Mouse (Mus musculus) MEL (cell line): ENCODE data around the gene Hnrnph1. TPM values are rescaled to one million over a fixed set of nuclear protein-coding genes. Genes with fewer than 3 reads are reported as not detected.

ENCODE experiments used
- DNase-seq: peaks from one replicate; pipeline ENCODE4 v3.0.0; 2011; ENCODE audit warnings: low read depth, low spot score
- H3K27ac ChIP-seq: 2 replicates; pipeline ENCODE4 v1.5.1; 2012; ENCODE audit warnings: low read depth, mild to moderate bottlenecking, control low read depth, low read length, moderate library complexity; ENCODE audit not compliant: control insufficient read depth
- H3K27me3 ChIP-seq, 2 experiments: fragments of 150-350 bp in 1 of 2; sonication (generic) in 1 of 2; 2 replicates each; pipeline ENCODE4 v1.6.1; 2012; ENCODE audit warnings: low read length in 2 of 2, mild to moderate bottlenecking in 2 of 2, improper control_type of control experiment in 1 of 2, moderate library complexity in 1 of 2; ENCODE audit not compliant: insufficient read depth in 2 of 2, control insufficient read depth in 1 of 2
- H3K36me3 ChIP-seq, 2 experiments: 2 replicates each; pipeline ENCODE4 v1.6.1; 2012 to 2014; ENCODE audit warnings: low read length in 2 of 2, improper control_type of control experiment in 1 of 2, inconsistent platforms in 1 of 2, mild to moderate bottlenecking in 1 of 2; ENCODE audit not compliant: insufficient read depth in 2 of 2, control insufficient read depth in 1 of 2
- H3K4me1 ChIP-seq, 2 experiments: fragments of 150-350 bp in 1 of 2; sonication (generic) in 1 of 2; 2 replicates each; pipeline ENCODE4 v1.6.1; 2012; ENCODE audit warnings: low read length in 2 of 2, improper control_type of control experiment in 1 of 2, mild to moderate bottlenecking in 1 of 2; ENCODE audit not compliant: insufficient read depth in 2 of 2, control insufficient read depth in 1 of 2
- H3K4me3 ChIP-seq, 2 experiments: fragments of 150-350 bp in 1 of 2; sonication (generic) in 1 of 2; 2 replicates each; pipeline ENCODE4 v1.5.1; 2012; ENCODE audit warnings: low read depth in 2 of 2, low read length in 2 of 2, mild to moderate bottlenecking in 2 of 2, moderate library complexity in 2 of 2, control low read depth in 1 of 2, improper control_type of control experiment in 1 of 2; ENCODE audit not compliant: control insufficient read depth in 1 of 2, insufficient read depth in 1 of 2
- H3K79me2 ChIP-seq: 2 replicates; pipeline ENCODE4 v1.6.1; 2012; ENCODE audit warnings: mild to moderate bottlenecking, low read length, moderate library complexity; ENCODE audit not compliant: control insufficient read depth, poor library complexity, insufficient read depth
- H3K9ac ChIP-seq: 2 replicates; pipeline ENCODE4 v1.6.1; 2012; ENCODE audit warnings: low read depth, mild to moderate bottlenecking, control low read depth, low read length, moderate library complexity; ENCODE audit not compliant: control insufficient read depth, poor library complexity, severe bottlenecking
- H3K9me3 ChIP-seq: fragments of 150-350 bp; sonication (generic); replicated peaks from 2 replicates; pipeline ENCODE4 v1.6.1; 2012; ENCODE audit warnings: mild to moderate bottlenecking, low read length, improper control_type of control experiment, moderate library complexity; ENCODE audit not compliant: insufficient read depth
- BHLHE40 ChIP-seq: IDR thresholded peaks from 2 replicates; pipeline ENCODE4 v1.6.1; 2012; ENCODE audit warnings: low read depth, mild to moderate bottlenecking, inconsistent platforms, low read length, improper control_type of control experiment, borderline replicate concordance
- CHD1 ChIP-seq: IDR thresholded peaks from 2 replicates; pipeline ENCODE4 v1.6.1; 2012; ENCODE audit warnings: low read depth, mild to moderate bottlenecking, inconsistent platforms, low read length, improper control_type of control experiment
- CTCF ChIP-seq, 3 experiments: IDR thresholded peaks in 2 of 3; conservative IDR thresholded peaks in 1 of 3; 2 replicates each; pipeline ENCODE4 v1.5.1; 2011 to 2012; ENCODE audit warnings: low read length in 3 of 3, low read depth in 2 of 3, mild to moderate bottlenecking in 2 of 3, improper control_type of control experiment in 1 of 3, inconsistent platforms in 1 of 3, mixed read lengths in 1 of 3, moderate library complexity in 1 of 3; ENCODE audit not compliant: control insufficient read depth in 1 of 3, insufficient read depth in 1 of 3, poor library complexity in 1 of 3, severe bottlenecking in 1 of 3
- E2F4 ChIP-seq: IDR thresholded peaks from 2 replicates; pipeline ENCODE4 v1.6.1; 2011; ENCODE audit warnings: low read depth, low read length, improper control_type of control experiment, borderline replicate concordance
- ELF1 ChIP-seq: IDR thresholded peaks from 2 replicates; pipeline ENCODE4 v1.6.1; 2014; ENCODE audit warnings: low read depth, mild to moderate bottlenecking, inconsistent platforms, low read length, improper control_type of control experiment, moderate library complexity
- GABPA ChIP-seq: IDR thresholded peaks from 2 replicates; pipeline ENCODE4 v1.6.1; 2012; ENCODE audit warnings: low read depth, mild to moderate bottlenecking, inconsistent platforms, low read length, improper control_type of control experiment, moderate library complexity
- GATA1 ChIP-seq: IDR thresholded peaks from 2 replicates; pipeline ENCODE4 v1.6.1; 2011; ENCODE audit warnings: low read depth, low read length, improper control_type of control experiment
- HCFC1 ChIP-seq: IDR thresholded peaks from 2 replicates; pipeline ENCODE4 v1.6.1; 2012; ENCODE audit warnings: low read depth, mild to moderate bottlenecking, inconsistent platforms, low read length, improper control_type of control experiment, moderate library complexity
- KAT2A ChIP-seq: conservative IDR thresholded peaks from 2 replicates; pipeline ENCODE4 v1.6.1; 2012; ENCODE audit warnings: low read depth, low read length, improper control_type of control experiment, inconsistent platforms
- MAZ ChIP-seq: IDR thresholded peaks from 2 replicates; pipeline ENCODE4 v1.6.1; 2012; ENCODE audit warnings: low read depth, mild to moderate bottlenecking, inconsistent platforms, low read length, improper control_type of control experiment
- MXI1 ChIP-seq: IDR thresholded peaks from 2 replicates; pipeline ENCODE4 v1.6.1; 2011; ENCODE audit warnings: mild to moderate bottlenecking, low read depth, low read length, improper control_type of control experiment
- MYB ChIP-seq: IDR thresholded peaks from 2 replicates; pipeline ENCODE4 v1.6.1; 2011; ENCODE audit warnings: mild to moderate bottlenecking, low read depth, low read length, improper control_type of control experiment
- POLR2AphosphoS5 ChIP-seq: IDR thresholded peaks from 2 replicates; pipeline ENCODE4 v1.6.1; 2012; ENCODE audit warnings: low read depth, borderline replicate concordance, mild to moderate bottlenecking, inconsistent platforms, low read length, moderate library complexity, mixed read lengths
- RCOR1 ChIP-seq: IDR thresholded peaks from 2 replicates; pipeline ENCODE4 v1.6.1; 2012; ENCODE audit warnings: low read depth, mild to moderate bottlenecking, inconsistent platforms, low read length, improper control_type of control experiment
- SIN3A ChIP-seq: IDR thresholded peaks from 2 replicates; pipeline ENCODE4 v1.6.1; 2012; ENCODE audit warnings: low read length, improper control_type of control experiment, inconsistent platforms
- SMC3 ChIP-seq: IDR thresholded peaks from 2 replicates; pipeline ENCODE4 v1.6.1; 2011; ENCODE audit warnings: low read depth, low read length, improper control_type of control experiment
- TAL1 ChIP-seq: IDR thresholded peaks from 2 replicates; pipeline ENCODE4 v1.6.1; 2012; ENCODE audit warnings: mild to moderate bottlenecking, inconsistent platforms, low read length, moderate library complexity, mixed read lengths
- TCF12 ChIP-seq: IDR thresholded peaks from 2 replicates; pipeline ENCODE4 v1.6.1; 2014; ENCODE audit warnings: low read depth, mild to moderate bottlenecking, inconsistent platforms, low read length, improper control_type of control experiment, moderate library complexity
- ZNF384 ChIP-seq: IDR thresholded peaks from 2 replicates; pipeline ENCODE4 v1.6.1; 2012; ENCODE audit warnings: low read depth, mild to moderate bottlenecking, inconsistent platforms, low read length, improper control_type of control experiment
- polyA plus RNA-seq, 2 experiments: library from polyadenylated mRNA; stranded (reverse) in 1 of 2; unstranded in 1 of 2; fragments of >175 nt in 1 of 2; fragments of >200 nt in 1 of 2; gene quantifications; 2 replicates each; pipeline versions ENCODE4 v1.2.1 to v1.2.4; 2012; ENCODE audit warnings: low replicate concordance in 2 of 2, low read depth in 1 of 2; ENCODE audit not compliant: insufficient read length in 2 of 2, insufficient read depth in 1 of 2, missing spikeins in 1 of 2
- total RNA-seq: library from RNA; depleted of rRNA; stranded (reverse); fragments of 300-350 nt; gene quantifications from 2 replicates; pipeline ENCODE4 v1.2.3, GENCODE M21; 2012

The Hnrnph1 gene
- total and polyA plus RNA-seq, 3 experiments, result 227 to 552 (median 425) TPM

GRCm38 (mm10) chr11:50397316-50397715, 20.5 kb downstream of the Hnrnph1 start:
- Histone ChIP-seq H3K27ac (no peak overlapping the region), H3K27me3 (no peaks in the 10 kb centered on the region), H3K36me3 (no peaks in the 10 kb centered on the region; a peak in 2 of 4 replicates), H3K4me3 (no peak overlapping the region), H3K79me2 (no peaks in the 10 kb centered on the region), H3K4me1 (no peaks in the 10 kb centered on the region), H3K9ac (no peak overlapping the region), H3K9me3 (no peaks in the 10 kb centered on the region)
- TF ChIP-seq GATA1 (no peak), RCOR1 (no peak), MXI1 (no peak), KAT2A (no peak), TCF12 (no peak), ELF1 (no peak), TAL1 (no peak), ZNF384 (no peak), BHLHE40 (no peak), MYB (no peak), HCFC1 (no peak), CTCF (IDR thresholded peaks at IDR 0.05 in 2 of 3, conservative IDR thresholded peaks at IDR 0.05 in 1 of 3; ENCODE audit: control insufficient read depth in 1 of 3, insufficient read depth in 1 of 3, low read depth in 2 of 3, low read length in 3 of 3, poor library complexity in 1 of 3, severe bottlenecking in 1 of 3) (no peak), CHD1 (no peak), SMC3 (no peak)
- DNase-seq, result no peak

- DNase-seq, result no peak
- TF ChIP-seq E2F4 (no peak), ELF1 (no peak), SIN3A (no peak), GABPA (no peak), MAZ (no peak), POLR2AphosphoS5 (no peak)
- TF ChIP-seq, all 39 proteins: peak for 0
- Histone ChIP-seq H3K4me1 (no peaks in the 10 kb centered on the region), H3K9ac (no peak overlapping the region), H3K36me3 (no peaks in the 10 kb centered on the region; a peak in 2 of 4 replicates), H3K9me3 (no peaks in the 10 kb centered on the region), H3K4me3 (no peak overlapping the region), H3K27ac (no peak overlapping the region), H3K27me3 (no peaks in the 10 kb centered on the region), H3K79me2 (no peaks in the 10 kb centered on the region)
These were observed 22.0 kb downstream of the Hnrnph1 start for GRCm38 (mm10) chr11:50398803-50399202.
